Mouse (Mus musculus) kidney, adult 2 months (tissue): ENCODE measurements at regions not wholly inside any gene's neighbourhood (a gene's known extent, or its start where the extent isn't known, plus 50 kb on each side); places are given as distances from the start of the nearest gene placed in this dataset.
A peak's percentile ranks its signal among the peaks of the same experiment; 100 is the strongest.

ENCODE experiments used
- DNase-seq: peaks from one replicate; pipeline ENCODE4 v3.0.0; 2021
- H3K27ac ChIP-seq: fragments of 200-500 bp; 2 replicates; pipeline ENCODE4 v1.5.1; 2012; ENCODE audit warnings: low read depth, low read length, control low read depth, inconsistent platforms; ENCODE audit not compliant: insufficient read depth
- H3K27me3 ChIP-seq: fragments of 200-500 bp; replicated peaks from 2 replicates; pipeline ENCODE4 v1.6.1; 2012; ENCODE audit warnings: mild to moderate bottlenecking, moderate library complexity, low read length, inconsistent platforms; ENCODE audit not compliant: control insufficient read depth, insufficient read depth
- H3K36me3 ChIP-seq: fragments of 200-500 bp; 2 replicates; pipeline ENCODE4 v1.6.1; 2012; ENCODE audit warnings: mild to moderate bottlenecking, moderate library complexity, low read length, inconsistent platforms; ENCODE audit not compliant: control insufficient read depth, insufficient read depth
- H3K4me1 ChIP-seq: fragments of 200-500 bp; 2 replicates; pipeline ENCODE4 v1.6.1; 2011; ENCODE audit warnings: low read length; ENCODE audit not compliant: control insufficient read depth, insufficient read depth
- H3K4me3 ChIP-seq: fragments of 200-500 bp; 2 replicates; pipeline ENCODE4 v1.5.1; 2011; ENCODE audit warnings: mild to moderate bottlenecking, low read depth, low read length, control low read depth; ENCODE audit not compliant: insufficient read depth
- CTCF ChIP-seq: fragments of 200-500 bp; conservative IDR thresholded peaks from 2 replicates; pipeline ENCODE4 v1.5.1; 2011; ENCODE audit warnings: low read depth, mild to moderate bottlenecking, control low read depth, low read length, moderate library complexity, mixed read lengths; ENCODE audit not compliant: insufficient read depth, insufficient read length
- POLR2A ChIP-seq: fragments of 200-500 bp; IDR thresholded peaks from one replicate; pipeline ENCODE4 v1.6.1; 2011; ENCODE audit warnings: low read depth, low read length, control low read depth
- WGBS: fragments of 180-500 bp; shearing (Covaris S2); methylation state at CpG from one replicate; pipeline ENCODE4 v1.1.7; 2018; 5-methylcytosine and 5-hydroxymethylcytosine counted together

- no peak for DNase-seq
- no peak for TF ChIP-seq POLR2A
- no peak for TF ChIP-seq CTCF
Measured at GRCm38 (mm10) chr7:117103035-117103434, 277.7 kb upstream of the Xylt1 start.

DNA sequence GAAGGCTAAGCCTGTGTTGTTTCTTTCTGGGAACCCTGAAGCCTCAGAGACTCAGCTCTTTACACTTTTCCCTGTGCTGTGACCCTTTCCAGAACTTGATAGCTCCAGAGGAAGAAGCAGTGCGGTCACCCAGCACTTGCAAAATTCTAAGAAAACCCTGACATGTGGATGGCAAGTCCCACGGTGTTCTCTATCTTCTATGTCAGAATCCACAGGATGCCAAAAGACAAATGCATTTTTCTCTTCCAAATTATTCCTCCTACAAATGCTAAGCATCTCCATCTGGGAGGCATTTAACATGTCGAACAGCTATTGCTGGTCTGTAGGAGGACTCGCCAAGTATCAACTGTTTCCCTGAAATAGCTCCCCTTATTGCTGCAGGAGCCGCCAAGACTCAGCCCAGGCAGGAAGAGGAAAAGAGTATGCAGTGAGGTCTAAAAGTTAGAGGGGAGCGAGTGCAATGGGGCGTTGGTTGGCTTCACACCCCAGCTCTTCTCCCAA, 274.0 kb upstream of the Xylt1 start:
- no peaks in the 10 kb centered on the region for H3K36me3 ChIP-seq
- H3K27me3 ChIP-seq: no peaks in the 10 kb centered on the region
- no peak overlapping the region for H3K27ac ChIP-seq
- H3K4me1 ChIP-seq: no peaks in the 10 kb centered on the region
- no peak overlapping the region for H3K4me3 ChIP-seq
- TF ChIP-seq CTCF (no peak), POLR2A (no peak)
- no peak for DNase-seq
- 56% methylated on average over 7 of the region's 7 CpGs for WGBS

More at GRCm38 (mm10) chr7:117103035-117103434, 277.7 kb upstream of the Xylt1 start:
- Histone ChIP-seq H3K4me3 (no peak overlapping the region), H3K4me1 (no peaks in the 10 kb centered on the region), H3K27me3 (no peaks in the 10 kb centered on the region), H3K36me3 (no peaks in the 10 kb centered on the region), H3K27ac (no peak overlapping the region)
- 45% methylated on average over 5 of the region's 5 CpGs for WGBS

GRCm38 (mm10) chr7:117108391-117108790, 272.4 kb upstream of the Xylt1 start:
- no peak overlapping the region for H3K27ac ChIP-seq
- no peaks in the 10 kb centered on the region for H3K36me3 ChIP-seq
- no peaks in the 10 kb centered on the region for H3K4me1 ChIP-seq
- TF ChIP-seq POLR2A (no peak), CTCF (no peak)
- no peak for DNase-seq
- H3K27me3 ChIP-seq: no peaks in the 10 kb centered on the region
- H3K4me3 ChIP-seq: no peak overlapping the region
- WGBS: 74% methylated on average over 3 of the region's 3 CpGs

- WGBS: 28% methylated on average over 3 of the region's 3 CpGs
- no peak overlapping the region for H3K4me3 ChIP-seq
- H3K4me1 ChIP-seq: no peaks in the 10 kb centered on the region
- H3K36me3 ChIP-seq: no peaks in the 10 kb centered on the region
- no peak for DNase-seq
- H3K27ac ChIP-seq: no peak overlapping the region
- no peaks in the 10 kb centered on the region for H3K27me3 ChIP-seq
- TF ChIP-seq POLR2A (no peak), CTCF (no peak)
Measured at GRCm38 (mm10) chr7:117127728-117128127, 253.1 kb upstream of the Xylt1 start.

- Histone ChIP-seq H3K4me3 (no peak overlapping the region), H3K4me1 (no peaks in the 10 kb centered on the region), H3K36me3 (no peaks in the 10 kb centered on the region), H3K27ac (no peak overlapping the region), H3K27me3 (no peaks in the 10 kb centered on the region)
- TF ChIP-seq CTCF: no peak
- 89% methylated on average over 1 of the region's 1 CpGs for WGBS
- DNase-seq: no peak
Measured at GRCm38 (mm10) chr7:117134869-117135268, 245.9 kb upstream of the Xylt1 start.

GRCm38 (mm10) chr7:117138681-117139080, 242.1 kb upstream of the Xylt1 start:
- Histone ChIP-seq H3K27ac (no peak overlapping the region), H3K36me3 (no peaks in the 10 kb centered on the region), H3K4me3 (no peak overlapping the region), H3K27me3 (no peaks in the 10 kb centered on the region), H3K4me1 (no peaks in the 10 kb centered on the region)
- 21% methylated on average over 1 of the region's 1 CpGs for WGBS
- TF ChIP-seq CTCF (no peak), POLR2A (no peak)
- no peak for DNase-seq

DNA sequence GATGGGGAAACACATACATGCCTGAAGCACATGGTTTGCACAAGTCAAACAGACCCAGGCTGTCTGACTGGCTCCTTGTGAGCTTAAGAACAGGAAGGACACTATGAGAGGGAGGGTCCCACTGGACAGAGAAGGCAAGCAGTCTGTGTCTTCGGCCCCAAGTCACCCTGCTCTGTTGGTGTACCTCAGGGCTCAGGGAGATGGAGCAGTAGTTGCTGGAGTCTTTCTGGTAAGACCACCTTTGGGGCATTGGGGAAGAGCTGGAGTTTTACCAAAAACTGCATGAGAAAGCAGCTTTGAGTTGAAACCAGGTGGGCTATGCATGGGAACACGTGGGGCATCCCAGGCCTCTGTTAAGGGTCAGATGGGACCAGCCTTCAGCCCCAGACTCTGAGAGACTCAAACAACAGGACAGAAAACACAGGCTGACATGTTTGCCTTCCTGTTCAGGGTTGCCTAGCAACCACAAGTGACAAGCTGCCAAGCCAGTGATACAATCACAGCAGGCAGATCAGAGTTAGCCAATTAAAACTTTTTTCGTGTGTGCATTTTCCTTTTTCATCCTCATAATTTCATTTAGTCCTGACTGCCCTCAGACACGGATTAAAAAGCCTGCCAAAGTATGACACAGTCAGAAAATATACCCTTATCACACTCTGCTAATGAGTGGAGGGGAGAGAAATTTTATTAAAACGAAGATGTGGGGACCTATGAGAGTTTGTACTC, 241.4 kb upstream of the Xylt1 start:
- no peaks in the 10 kb centered on the region for H3K27me3 ChIP-seq
- no peak overlapping the region for H3K4me3 ChIP-seq
- no peaks in the 10 kb centered on the region for H3K4me1 ChIP-seq
- peak; percentile 28 for DNase-seq
- TF ChIP-seq POLR2A (no peak), CTCF (no peak)
- H3K36me3 ChIP-seq: no peaks in the 10 kb centered on the region
- 29% methylated on average over 5 of the region's 5 CpGs for WGBS
- H3K27ac ChIP-seq: no peak overlapping the region
